In genomic region chr14:61597968-61598367, GRCm38 (mm10) we compare ENCODE assay signal across 8 mouse cellular contexts. TPM values are rescaled to one million over a fixed set of nuclear protein-coding genes. Genes with fewer than 3 reads are reported as not detected.
DNase-seq lines count a peak whose midpoint lies in the region; ATAC-seq and TF ChIP-seq lines count a peak whose summit lies in the region.

Gene Trim13, plus strand, starts transcription at chr14:61598247.

- no peaks in the 10 kb centered on the region for H3K27me3 ChIP-seq in kidney, embryonic 16.5 days (ENCODE audit: insufficient read depth, low read length)
- H3K27me3 ChIP-seq in liver, embryonic 11.5 days (replicated peaks; ENCODE audit: control insufficient read depth, insufficient read depth, low read length): no peaks in the 10 kb centered on the region
- no peaks in the 10 kb centered on the region for H3K27me3 ChIP-seq in stomach, postnatal 0 days (ENCODE audit: control insufficient read depth, insufficient read depth, low read length)

- no peak for DNase-seq in kidney, adult 9 months
- peak; percentile 65 for DNase-seq in liver, embryonic 11.5 days (ENCODE audit: low spot score)
- no peak for DNase-seq in stomach, postnatal 0 days (ENCODE audit: low spot score)
- DNase-seq in spleen, adult 18-20 months: no peak
- DNase-seq in cerebellum, postnatal 36 days: no peak

- TF ChIP-seq CTCF in bone marrow, adult 2 months (IDR thresholded peaks at IDR 0.05; ENCODE audit: control insufficient read depth, insufficient read depth, low read length): no peak
- TF ChIP-seq CTCF in stomach, postnatal 0 days (IDR thresholded peaks at IDR 0.05; ENCODE audit: low read depth): no peak

- H3K9ac ChIP-seq in kidney, embryonic 16.5 days (replicated peaks; ENCODE audit: low read length): peak within 1 kb of the TSS; percentile 91
- peak within 1 kb of the TSS; percentile 72 for H3K9ac ChIP-seq in liver, embryonic 11.5 days (ENCODE audit: low read depth, low read length)
- peak within 1 kb of the TSS; percentile 89; the same call in 1 of the 2 replicates for H3K9ac ChIP-seq in stomach, postnatal 0 days (ENCODE audit: low read length)

- peak within 1 kb of the TSS; percentile 82 for H3K4me3 ChIP-seq in kidney, embryonic 16.5 days (ENCODE audit: low read length)
- H3K4me3 ChIP-seq in bone marrow, adult 2 months (replicated peaks; ENCODE audit: control insufficient read depth, low read depth, low read length): peak within 1 kb of the TSS; percentile 67
- peak within 1 kb of the TSS; percentile 57 for H3K4me3 ChIP-seq in liver, embryonic 11.5 days (ENCODE audit: low read depth, low read length)
- peak within 1 kb of the TSS; percentile 74 for H3K4me3 ChIP-seq in stomach, postnatal 0 days (ENCODE audit: low read depth, low read length)

- TF ChIP-seq POLR2A in bone marrow, adult 2 months (IDR thresholded peaks at IDR 0.05; ENCODE audit: borderline replicate concordance, control insufficient read depth, low read depth, low read length): no peak

- H3K9me3 ChIP-seq in kidney, embryonic 16.5 days (ENCODE audit: low read length): no peaks in the 10 kb centered on the region
- no peaks in the 10 kb centered on the region for H3K9me3 ChIP-seq in liver, embryonic 11.5 days (ENCODE audit: control insufficient read depth, low read length)
- H3K9me3 ChIP-seq in stomach, postnatal 0 days (ENCODE audit: control insufficient read depth, low read length): no peaks in the 10 kb centered on the region

- no peak for TF ChIP-seq EP300 in stomach, postnatal 0 days (optimal IDR thresholded peaks at IDR 0.05)

- no peak for ATAC-seq in kidney, embryonic 16.5 days (ENCODE audit: low FRiP score, low TSS enrichment)
- peak; percentile 28; the same call in 1 of the 2 replicates for ATAC-seq in granulocyte monocyte progenitor cell, adult 5-6 weeks (replicated peaks; ENCODE audit: poor library complexity, severe bottlenecking)
- ATAC-seq in liver, embryonic 11.5 days (replicated peaks; ENCODE audit: low FRiP score): peak; percentile 62
- ATAC-seq in stomach, postnatal 0 days (ENCODE audit: low FRiP score, low TSS enrichment): no peak

- H3K36me3 ChIP-seq in kidney, embryonic 16.5 days (ENCODE audit: insufficient read depth, low read length): no peaks in the 10 kb centered on the region
- H3K36me3 ChIP-seq in liver, embryonic 11.5 days (ENCODE audit: control insufficient read depth, insufficient read depth, low read length): no peaks in the 10 kb centered on the region
- no peaks in the 10 kb centered on the region for H3K36me3 ChIP-seq in stomach, postnatal 0 days (ENCODE audit: control insufficient read depth, insufficient read depth, low read length)

- peak within 1 kb of the TSS; percentile 55 for H3K4me2 ChIP-seq in kidney, embryonic 16.5 days (replicated peaks; ENCODE audit: low read depth, low read length)
- H3K4me2 ChIP-seq in liver, embryonic 11.5 days: peak within 1 kb of the TSS; percentile 59
- peak within 1 kb of the TSS; percentile 59 for H3K4me2 ChIP-seq in stomach, postnatal 0 days (replicated peaks; ENCODE audit: low read depth)

- H3K27ac ChIP-seq in kidney, embryonic 16.5 days (ENCODE audit: low read length): no peak within 1 kb of the TSS
- H3K27ac ChIP-seq in bone marrow, adult 2 months (ENCODE audit: control insufficient read depth, insufficient read depth, low read depth, low read length, poor library complexity): no peak within 1 kb of the TSS
- peak within 1 kb of the TSS; percentile 9; the same call in 1 of the 2 replicates for H3K27ac ChIP-seq in liver, embryonic 11.5 days (ENCODE audit: low read depth, low read length)
- 0 out of 2 replicates have a peak within 1 kb of the TSS, but pooled peaks have one; percentile 56 for H3K27ac ChIP-seq in stomach, postnatal 0 days (replicated peaks)

- peaks cover 5% of the 10 kb centered on the region for H3K4me1 ChIP-seq in kidney, embryonic 16.5 days (ENCODE audit: insufficient read depth, low read length)
- H3K4me1 ChIP-seq in bone marrow, adult 2 months (ENCODE audit: control insufficient read depth, insufficient read depth, low read length): peaks cover 2% of the 10 kb centered on the region; the same call in 1 of the 2 replicates
- peaks cover 5% of the 10 kb centered on the region; the same call in 1 of the 2 replicates for H3K4me1 ChIP-seq in liver, embryonic 11.5 days (replicated peaks; ENCODE audit: control insufficient read depth, insufficient read depth, low read length)
- H3K4me1 ChIP-seq in stomach, postnatal 0 days (replicated peaks; ENCODE audit: control insufficient read depth, insufficient read depth): no peaks in the 10 kb centered on the region

- 50% methylated on average over 5 of the region's 5 CpGs for WGBS in kidney, embryonic 16.5 days
- 37% methylated on average over 5 of the region's 5 CpGs for whole genome bisulfite sequencing in bone marrow, adult 2 months
- 28% methylated on average over 5 of the region's 5 CpGs for WGBS in liver, embryonic 11.5 days
- 63% methylated on average over 5 of the region's 5 CpGs for WGBS in stomach, postnatal 0 days

RNA-seq across cellular contexts. Expression of gene Trim13, which starts in this region (rescaled TPM):
- polyA plus RNA-seq in kidney, embryonic 16.5 days (2015; fragmentation: Nextera tagmentation; extraction: Ambion mirVana): 16.1 and 16.4 TPM in 2 replicates
- polyA plus RNA-seq in bone marrow, adult 2 months (2011; ENCODE audit: insufficient read depth, insufficient read length, low replicate concordance, missing spikeins): 1.0 and 8.7 TPM in 2 replicates
- total RNA-seq in granulocyte monocyte progenitor cell, adult 5-6 weeks (2014; fragmentation: Nextera tagmentation): 6.9 and 19.0 TPM in 2 replicates
- 12.6 and 14.6 TPM in 2 replicates for total RNA-seq in granulocyte monocyte progenitor cell, adult 5-6 weeks (2017)
- polyA plus RNA-seq in liver, embryonic 11.5 days (2014; fragmentation: Nextera tagmentation; extraction: Ambion mirVana): 12.8 and 14.2 TPM in 2 replicates
- 25.6 and 26.1 TPM in 2 replicates for polyA plus RNA-seq in stomach, postnatal 0 days (2015; fragmentation: Nextera tagmentation; extraction: Ambion mirVana)

Comparison
In these comparisons a context has a peak if more than half of its experiments do, and no peak if none do; other contexts are left out.
1. ATAC-seq: peak in granulocyte monocyte progenitor cell, adult 5-6 weeks (single experiment) and liver, embryonic 11.5 days (single experiment); none in kidney, embryonic 16.5 days (single experiment) and stomach, postnatal 0 days (single experiment).
2. H3K27ac ChIP-seq: peak in liver, embryonic 11.5 days (single experiment) and stomach, postnatal 0 days (single experiment); none in kidney, embryonic 16.5 days (single experiment) and bone marrow, adult 2 months (single experiment).
3. Peak in every context shown above with its lines, with median percentiles within 50 percentile points of each other: H3K4me2 ChIP-seq, H3K4me3 ChIP-seq and H3K9ac ChIP-seq.